Mouse (Mus musculus) bone marrow macrophage, adult 2 months (primary cell): ENCODE measurements around the gene Kcnq1.
A peak's percentile ranks its signal among the peaks of the same experiment; 100 is the strongest.

Source experiments
- CTCF ChIP-seq: IDR thresholded peaks from 2 replicates; pipeline ENCODE4 v1.5.1; 2012; ENCODE audit warnings: low read depth, mild to moderate bottlenecking, low read length, moderate library complexity
- POLR2A ChIP-seq: IDR thresholded peaks from 2 replicates; pipeline ENCODE4 v1.6.1; 2012; ENCODE audit warnings: mild to moderate bottlenecking, low read depth, low read length, borderline replicate concordance

DNA sequence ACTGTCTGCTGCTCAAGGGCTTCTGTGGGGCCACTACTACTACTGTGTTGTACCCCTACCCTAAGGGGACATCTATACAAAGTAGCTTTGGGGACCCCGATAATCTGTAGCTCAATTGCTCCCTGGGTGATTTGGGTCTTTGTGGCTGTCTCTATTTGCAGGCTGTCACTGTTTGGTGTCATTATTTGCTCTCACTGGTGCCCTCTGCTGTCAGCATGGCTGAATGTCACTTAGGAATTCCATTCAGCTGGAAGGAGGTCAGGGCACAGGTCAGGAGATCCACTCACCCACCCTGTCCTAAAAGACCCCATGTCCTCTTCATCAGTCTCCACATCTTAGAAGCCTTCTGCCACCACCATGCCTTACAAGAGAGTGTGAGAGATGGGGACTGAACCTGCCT lies 32.6 kb downstream of the Kcnq1 start:
- TF ChIP-seq POLR2A (no peak), CTCF (peak; percentile 39; the same call in 1 of the 2 replicates)
